Comparison of ENCODE assay signal across 8 mouse cellular contexts in the genomic region with DNA sequence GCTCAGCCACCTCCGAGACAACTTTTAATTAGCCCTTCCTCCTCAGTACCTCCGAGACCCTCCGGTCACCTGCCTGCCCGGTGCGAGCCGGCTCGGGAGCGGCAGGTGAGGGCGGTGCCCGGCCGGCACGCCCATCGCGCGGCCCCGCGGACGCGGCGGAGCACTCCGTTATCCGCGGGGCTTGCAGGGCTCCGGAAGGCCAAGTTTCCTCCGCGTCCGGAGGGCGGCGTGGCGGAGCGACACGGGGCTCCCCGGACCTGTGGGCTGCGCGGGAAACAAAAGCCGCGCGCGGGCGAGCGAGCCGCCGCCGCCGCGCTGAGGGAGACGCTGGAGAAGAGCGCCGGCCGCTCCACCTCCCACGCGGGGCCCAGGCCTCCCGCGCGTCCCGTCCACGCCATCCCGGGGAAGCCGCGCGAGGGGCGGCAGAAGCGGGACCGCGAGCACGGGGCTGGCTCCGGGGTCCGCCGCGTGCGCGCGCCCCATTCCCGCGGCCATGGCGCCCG. TPM values are rescaled to one million over a fixed set of nuclear protein-coding genes. Genes with fewer than 3 reads are reported as not detected.
A peak's percentile ranks its signal among the peaks of the same experiment; 100 is the strongest.
DNase-seq lines count a peak whose midpoint lies in the region; ATAC-seq and TF ChIP-seq lines count a peak whose summit lies in the region.

No protein-coding gene starts in this region.

- under 1% methylated on average over 55 of the region's 77 CpGs for WGBS in heart, embryonic 11.5 days (ENCODE audit: insufficient replicate concordance)
- 0% methylated on average over 57 of the region's 77 CpGs for WGBS in neural tube, embryonic 11.5 days
- WGBS in thymus, adult 2 months: under 1% methylated on average over 77 of the region's 77 CpGs

- ATAC-seq in heart, embryonic 11.5 days (replicated peaks; ENCODE audit: insufficient number of reproducible peaks, low FRiP score, low TSS enrichment): peak; percentile 22; the same call in 1 of the 2 replicates
- ATAC-seq in neural tube, embryonic 11.5 days (ENCODE audit: insufficient read depth, low FRiP score, low TSS enrichment): peak; percentile 55

- H3K27ac ChIP-seq in cortical plate, adult 2 months (ENCODE audit: insufficient read depth, low read length): peak overlapping the region; percentile 75
- H3K27ac ChIP-seq in heart, embryonic 11.5 days (ENCODE audit: low read depth, low read length): peak overlapping the region; percentile 81
- peak overlapping the region; percentile 87 for H3K27ac ChIP-seq in neural tube, embryonic 11.5 days (ENCODE audit: low read depth, low read length)
- H3K27ac ChIP-seq in thymus, adult 2 months (ENCODE audit: control insufficient read depth, insufficient read depth, low read length): peak overlapping the region; percentile 28; the same call in 1 of the 2 replicates

- peak overlapping the region; percentile 98 for H3K4me3 ChIP-seq in cortical plate, adult 2 months (ENCODE audit: insufficient read depth, low read length)
- H3K4me3 ChIP-seq in heart, embryonic 11.5 days (ENCODE audit: low read depth, low read length): peak overlapping the region; percentile 94
- H3K4me3 ChIP-seq in neural tube, embryonic 11.5 days (ENCODE audit: low read depth, low read length): peak overlapping the region; percentile 79
- peak overlapping the region; percentile 63 for H3K4me3 ChIP-seq in thymus, adult 2 months (ENCODE audit: control insufficient read depth, insufficient read depth, low read length)

- H3K4me2 ChIP-seq in heart, embryonic 11.5 days: peak overlapping the region; percentile 75
- peak overlapping the region; percentile 68 for H3K4me2 ChIP-seq in neural tube, embryonic 11.5 days (ENCODE audit: low read depth)

- H3K36me3 ChIP-seq in heart, embryonic 11.5 days (ENCODE audit: control insufficient read depth, insufficient read depth, low read length): no peaks in the 10 kb centered on the region
- no peaks in the 10 kb centered on the region for H3K36me3 ChIP-seq in neural tube, embryonic 11.5 days (ENCODE audit: control insufficient read depth, insufficient read depth, low read length)
- no peaks in the 10 kb centered on the region for H3K36me3 ChIP-seq in thymus, adult 2 months (ENCODE audit: control insufficient read depth, insufficient read depth, low read length)

- H3K4me1 ChIP-seq in cortical plate, adult 2 months (ENCODE audit: control insufficient read depth, insufficient read depth, low read length): no peaks in the 10 kb centered on the region; the same call in 1 of the 2 replicates
- H3K4me1 ChIP-seq in heart, embryonic 11.5 days (ENCODE audit: control insufficient read depth, insufficient read depth, low read length): peaks cover 3% of the 10 kb centered on the region; the same call in 1 of the 2 replicates
- H3K4me1 ChIP-seq in neural tube, embryonic 11.5 days (ENCODE audit: control insufficient read depth, insufficient read depth, low read length): no peaks in the 10 kb centered on the region
- peaks cover 27% of the 10 kb centered on the region for H3K4me1 ChIP-seq in thymus, adult 2 months (replicated peaks; ENCODE audit: control insufficient read depth, insufficient read depth, low read length)

- H3K9ac ChIP-seq in heart, embryonic 11.5 days (ENCODE audit: low read depth, low read length): peak overlapping the region; percentile 85
- H3K9ac ChIP-seq in neural tube, embryonic 11.5 days (ENCODE audit: low read length): peak overlapping the region; percentile 76

- DNase-seq in urinary bladder, adult 2 months (ENCODE audit: low spot score): peak; percentile 46
- DNase-seq in urinary bladder, adult 18-20 months (ENCODE audit: low spot score in 2 of 2): no peak
- DNase-seq in kidney, adult 9 months: peak; percentile 62
- peak; percentile 60 to 68 for DNase-seq in lung, adult 18-20 months
- DNase-seq in neural tube, embryonic 11.5 days (ENCODE audit: low spot score): peak; percentile 72
- peak; percentile 68 for DNase-seq in thymus, adult 2 months

- H3K9me3 ChIP-seq in heart, embryonic 11.5 days (replicated peaks; ENCODE audit: control insufficient read depth, low read length): no peaks in the 10 kb centered on the region
- H3K9me3 ChIP-seq in neural tube, embryonic 11.5 days (ENCODE audit: control insufficient read depth, low read length): no peaks in the 10 kb centered on the region

- no peak for TF ChIP-seq CTCF in cortical plate, adult 2 months (IDR thresholded peaks at IDR 0.05; ENCODE audit: extremely low read depth, insufficient read depth, low read length)
- TF ChIP-seq CTCF in thymus, adult 2 months (IDR thresholded peaks at IDR 0.05; ENCODE audit: borderline replicate concordance, control insufficient read depth, extremely low read depth, insufficient read depth, low read length, poor library complexity): peak; percentile 51; the same call in 1 of the 2 replicates

- no peaks in the 10 kb centered on the region for H3K27me3 ChIP-seq in heart, embryonic 11.5 days (ENCODE audit: control insufficient read depth, insufficient read depth, low read length)
- H3K27me3 ChIP-seq in neural tube, embryonic 11.5 days (ENCODE audit: control insufficient read depth, insufficient read depth, low read length): no peaks in the 10 kb centered on the region
- no peaks in the 10 kb centered on the region for H3K27me3 ChIP-seq in thymus, adult 2 months (ENCODE audit: control insufficient read depth, insufficient read depth, low read length)

- TF ChIP-seq POLR2A in cortical plate, adult 2 months (IDR thresholded peaks at IDR 0.05; ENCODE audit: extremely low read depth, insufficient read depth, low read length): no peak
- TF ChIP-seq POLR2A in thymus, adult 2 months (IDR thresholded peaks at IDR 0.05; ENCODE audit: control insufficient read depth, extremely low read depth, insufficient read depth, low read length, poor library complexity): no peak

RNA-seq across cellular contexts. Expression of a gene that starts 31.8 kb away (rescaled TPM):
- 13.5 and 22.6 TPM in 2 replicates for polyA plus RNA-seq in urinary bladder, adult 2 months (2012; rRNA removed)
- 13.5 and 17.7 TPM in 2 replicates for polyA plus RNA-seq in cortical plate, adult 2 months (2012; rRNA removed)
- 5.0 and 5.8 TPM in 2 replicates for polyA plus RNA-seq in heart, embryonic 11.5 days (2014; fragmentation: Nextera tagmentation; extraction: Ambion mirVana)
- 9.7 and 11.2 TPM in 2 replicates for polyA plus RNA-seq in neural tube, embryonic 11.5 days (2014; fragmentation: Nextera tagmentation; extraction: Ambion mirVana)
- 157 and 179 TPM in 2 replicates for polyA plus RNA-seq in thymus, adult 2 months (2012; rRNA removed)

RNA-seq across cellular contexts. Expression of a gene that starts 45.1 kb away (rescaled TPM):
- not detected in 2 replicates for polyA plus RNA-seq in urinary bladder, adult 2 months (2012; rRNA removed)
- polyA plus RNA-seq in cortical plate, adult 2 months (2012; rRNA removed): not detected in 2 replicates
- polyA plus RNA-seq in heart, embryonic 11.5 days (2014; fragmentation: Nextera tagmentation; extraction: Ambion mirVana): not detected in 2 replicates
- polyA plus RNA-seq in neural tube, embryonic 11.5 days (2014; fragmentation: Nextera tagmentation; extraction: Ambion mirVana): not detected in 2 replicates
- polyA plus RNA-seq in thymus, adult 2 months (2012; rRNA removed): 0.33 and 0.58 TPM in 2 replicates

Comparison
In these comparisons a context has a peak if more than half of its experiments do, and no peak if none do; other contexts are left out.
1. DNase-seq: peak in urinary bladder, adult 2 months (single experiment), kidney, adult 9 months (single experiment), lung, adult 18-20 months (2 of 2), neural tube, embryonic 11.5 days (single experiment) and thymus, adult 2 months (single experiment); none in urinary bladder, adult 18-20 months (0 of 2).
2. H3K27ac ChIP-seq: peak in every context shown above with its lines; median percentile 87 in neural tube, embryonic 11.5 days; 81 in heart, embryonic 11.5 days; 75 in cortical plate, adult 2 months; 28 in thymus, adult 2 months.
3. Peak in every context shown above with its lines, with median percentiles within 50 percentile points of each other: H3K4me3 ChIP-seq.